In the genomic region with DNA sequence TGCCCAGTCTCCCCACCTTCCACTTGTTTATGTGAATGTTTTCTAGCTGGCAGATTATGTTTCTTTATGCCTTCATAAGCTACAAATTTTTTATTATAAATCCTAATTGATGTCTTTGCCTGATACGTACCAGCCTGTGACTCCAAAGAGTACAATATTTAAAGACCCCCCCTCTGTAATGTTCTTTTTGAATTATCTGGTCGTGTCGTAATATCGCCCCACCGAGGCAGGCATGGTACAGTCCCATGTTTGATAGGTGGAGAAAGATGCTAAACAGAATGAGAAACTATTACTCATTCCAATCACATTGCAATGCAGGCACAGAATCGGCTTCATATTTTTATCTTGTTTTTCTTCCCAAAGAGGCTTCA, we compare ENCODE assay signal across 8 mouse cellular contexts. TPM values are rescaled to one million over a fixed set of nuclear protein-coding genes. Genes with fewer than 3 reads are reported as not detected.
DNase-seq lines count a peak whose midpoint lies in the region; ATAC-seq and TF ChIP-seq lines count a peak whose summit lies in the region.

No protein-coding gene starts in this region.

- no peaks in the 10 kb centered on the region for H3K9me3 ChIP-seq in heart, embryonic 10.5 days
- H3K9me3 ChIP-seq in limb, embryonic 13.5 days, result no peaks in the 10 kb centered on the region
- H3K9me3 ChIP-seq in neural tube, embryonic 14.5 days (ENCODE audit: control insufficient read depth, low read length), result no peaks in the 10 kb centered on the region

- peaks cover 11% of the 10 kb centered on the region; the same call in 1 of the 2 replicates for H3K4me1 ChIP-seq in heart, embryonic 10.5 days
- peaks cover 35% of the 10 kb centered on the region for H3K4me1 ChIP-seq in bone marrow macrophage, adult 2 months (ENCODE audit: control insufficient read depth, insufficient read depth, low read length)
- peaks cover 18% of the 10 kb centered on the region for H3K4me1 ChIP-seq in limb, embryonic 13.5 days
- H3K4me1 ChIP-seq in neural tube, embryonic 14.5 days (ENCODE audit: control insufficient read depth, insufficient read depth, low read length), result peaks cover 16% of the 10 kb centered on the region; the same call in 1 of the 2 replicates

- peak overlapping the region; percentile 80 for H3K4me2 ChIP-seq in limb, embryonic 13.5 days (replicated peaks)
- peak overlapping the region; percentile 53 for H3K4me2 ChIP-seq in neural tube, embryonic 14.5 days (ENCODE audit: low read depth, low read length)

- H3K36me3 ChIP-seq in heart, embryonic 10.5 days, result no peaks in the 10 kb centered on the region
- H3K36me3 ChIP-seq in limb, embryonic 13.5 days, result no peaks in the 10 kb centered on the region
- peaks cover 1% of the 10 kb centered on the region; the same call in 1 of the 2 replicates for H3K36me3 ChIP-seq in neural tube, embryonic 14.5 days (ENCODE audit: control insufficient read depth, insufficient read depth, low read length)

- no peak for DNase-seq in heart, embryonic 10.5 days (ENCODE audit: low spot score)
- no peak for DNase-seq in heart, adult 11 months
- peak; percentile 92 for DNase-seq in 416B (ENCODE audit: low read depth)
- peak; percentile 55 to 84 for DNase-seq in frontal cortex, adult 2 months (ENCODE audit: extremely low spot score in 1 of 2, low spot score in 1 of 2)
- no peak for DNase-seq in adipocyte (ENCODE audit: low spot score)

- 3% methylated on average over 6 of the region's 6 CpGs for WGBS in heart, embryonic 10.5 days
- 1% methylated on average over 6 of the region's 6 CpGs for WGBS in limb, embryonic 13.5 days
- WGBS in neural tube, embryonic 14.5 days, result 1% methylated on average over 6 of the region's 6 CpGs

- TF ChIP-seq CTCF in bone marrow macrophage, adult 2 months (IDR thresholded peaks at IDR 0.05; ENCODE audit: low read depth, low read length), result no peak

- TF ChIP-seq POLR2A in bone marrow macrophage, adult 2 months (IDR thresholded peaks at IDR 0.05; ENCODE audit: borderline replicate concordance, low read depth, low read length), result no peak

- peak; percentile 52; the same call in 1 of the 2 replicates for ATAC-seq in limb, embryonic 13.5 days (ENCODE audit: low FRiP score, low read depth)
- ATAC-seq in neural tube, embryonic 14.5 days (ENCODE audit: low read depth), result peak; percentile 71

- H3K27me3 ChIP-seq in heart, embryonic 10.5 days (ENCODE audit: insufficient read depth, poor library complexity, severe bottlenecking), result no peaks in the 10 kb centered on the region
- no peaks in the 10 kb centered on the region for H3K27me3 ChIP-seq in limb, embryonic 13.5 days
- H3K27me3 ChIP-seq in neural tube, embryonic 14.5 days (ENCODE audit: control insufficient read depth, insufficient read depth, low read length), result no peaks in the 10 kb centered on the region

- 0 out of 2 replicates have a peak overlapping the region, but pooled peaks have one; percentile 2 for H3K9ac ChIP-seq in limb, embryonic 13.5 days
- H3K9ac ChIP-seq in neural tube, embryonic 14.5 days (replicated peaks; ENCODE audit: low read depth, low read length), result peak overlapping the region; percentile 99

- peak overlapping the region; percentile 85 for H3K4me3 ChIP-seq in heart, embryonic 10.5 days
- peak overlapping the region; percentile 46 for H3K4me3 ChIP-seq in bone marrow macrophage, adult 2 months (ENCODE audit: insufficient read depth, low read length)
- peak overlapping the region; percentile 97 for H3K4me3 ChIP-seq in limb, embryonic 13.5 days
- peak overlapping the region; percentile 100 for H3K4me3 ChIP-seq in neural tube, embryonic 14.5 days (ENCODE audit: low read depth, low read length)

- peak overlapping the region; percentile 97 for H3K27ac ChIP-seq in heart, embryonic 10.5 days
- H3K27ac ChIP-seq in bone marrow macrophage, adult 2 months (ENCODE audit: insufficient read depth, low read depth, low read length), result peak overlapping the region; percentile 36
- H3K27ac ChIP-seq in limb, embryonic 13.5 days, result peak overlapping the region; percentile 16; the same call in 1 of the 2 replicates
- peak overlapping the region; percentile 99 for H3K27ac ChIP-seq in neural tube, embryonic 14.5 days (ENCODE audit: low read depth, low read length)

RNA-seq across cellular contexts. Expression of a gene that starts 0.4 kb away (rescaled TPM):
- 132 and 143 TPM in 2 replicates for polyA plus RNA-seq in heart, embryonic 10.5 days (2016; fragmentation: Nextera tagmentation; extraction: Ambion mirVana)
- 264 and 281 TPM in 2 replicates for polyA plus RNA-seq in bone marrow macrophage, adult 2 months (2012; ENCODE audit: insufficient read depth, insufficient read length, missing spikeins)
- 724 and 734 TPM in 2 replicates for polyA plus RNA-seq in frontal cortex, adult 2 months (2012; rRNA removed)
- polyA plus RNA-seq in limb, embryonic 13.5 days (2015; fragmentation: Nextera tagmentation; extraction: Ambion mirVana), result 102 and 106 TPM in 2 replicates
- 482 and 576 TPM in 2 replicates for polyA plus RNA-seq in neural tube, embryonic 14.5 days (2014; fragmentation: Nextera tagmentation; extraction: Ambion mirVana)

RNA-seq across cellular contexts. Expression of a gene that starts 10.3 kb away (rescaled TPM):
- 7.7 and 8.4 TPM in 2 replicates for polyA plus RNA-seq in heart, embryonic 10.5 days (2016; fragmentation: Nextera tagmentation; extraction: Ambion mirVana)
- polyA plus RNA-seq in bone marrow macrophage, adult 2 months (2012; ENCODE audit: insufficient read depth, insufficient read length, missing spikeins), result 53.1 and 62.2 TPM in 2 replicates
- polyA plus RNA-seq in frontal cortex, adult 2 months (2012; rRNA removed), result 14.3 and 18.7 TPM in 2 replicates
- polyA plus RNA-seq in limb, embryonic 13.5 days (2015; fragmentation: Nextera tagmentation; extraction: Ambion mirVana), result 13.7 and 15.6 TPM in 2 replicates
- 7.4 and 8.1 TPM in 2 replicates for polyA plus RNA-seq in neural tube, embryonic 14.5 days (2014; fragmentation: Nextera tagmentation; extraction: Ambion mirVana)

Comparison
In these comparisons a context has a peak if more than half of its experiments do, and no peak if none do; other contexts are left out.
1. DNase-seq: peak in 416B (single experiment) and frontal cortex, adult 2 months (2 of 2); none in heart, embryonic 10.5 days (single experiment), heart, adult 11 months (single experiment) and adipocyte (single experiment).
2. H3K27ac ChIP-seq: peak in every context shown above with its lines; median percentile 99 in neural tube, embryonic 14.5 days; 97 in heart, embryonic 10.5 days; 36 in bone marrow macrophage, adult 2 months; 16 in limb, embryonic 13.5 days.
3. H3K4me3 ChIP-seq: peak in every context shown above with its lines; median percentile 100 in neural tube, embryonic 14.5 days; 97 in limb, embryonic 13.5 days; 85 in heart, embryonic 10.5 days; 46 in bone marrow macrophage, adult 2 months.